Mouse (Mus musculus): ENCODE measurements at regions not wholly inside any gene's neighbourhood (a gene's known extent, or its start where the extent isn't known, plus 50 kb on each side); places are given as distances from the start of the nearest gene placed in this dataset.

GRCm38 (mm10) chr4:50291397-50291945, 445.9 kb upstream of the Grin3a start:
- DNase-seq (ENCODE audit: low read depth, low spot score), result no peak
- 31% methylated on average over 3 of the region's 3 CpGs for WGBS

- 82% methylated on average over 2 of the region's 2 CpGs for WGBS
Observed at GRCm38 (mm10) chr4:50286602-50287001, 441.1 kb upstream of the Grin3a start.

GRCm38 (mm10) chr4:50259012-50259601, 413.6 kb upstream of the Grin3a start:
- 33% methylated on average over 2 of the region's 2 CpGs for WGBS
- no peak for DNase-seq (ENCODE audit: low read depth, low spot score)

More at GRCm38 (mm10) chr4:50286602-50287001, 441.1 kb upstream of the Grin3a start:
- no peak for DNase-seq (ENCODE audit: low read depth, low spot score)

GRCm38 (mm10) chr4:50242042-50242441, 396.5 kb upstream of the Grin3a start:
- 57% methylated on average over 1 of the region's 1 CpGs for WGBS
- no peak for DNase-seq (ENCODE audit: low read depth, low spot score)

GRCm38 (mm10) chr4:50240951-50241350, 395.4 kb upstream of the Grin3a start:
- WGBS, result 81% methylated on average over 2 of the region's 2 CpGs

GRCm38 (mm10) chr4:50239386-50239785, 393.8 kb upstream of the Grin3a start:
- DNase-seq (ENCODE audit: low read depth, low spot score), result no peak
- WGBS, result 87% methylated on average over 2 of the region's 2 CpGs

More at GRCm38 (mm10) chr4:50240951-50241350, 395.4 kb upstream of the Grin3a start:
- no peak for DNase-seq (ENCODE audit: low read depth, low spot score)

- 81% methylated on average over 3 of the region's 3 CpGs for WGBS
- DNase-seq (ENCODE audit: low read depth, low spot score), result no peak
Observed at GRCm38 (mm10) chr4:50235476-50235875, 389.9 kb upstream of the Grin3a start.

- 46% methylated on average over 3 of the region's 3 CpGs for WGBS
- no peak for DNase-seq (ENCODE audit: low read depth, low spot score)
Observed at GRCm38 (mm10) chr4:50203348-50203747, 357.8 kb upstream of the Grin3a start.

GRCm38 (mm10) chr4:50177196-50177595, 331.7 kb upstream of the Grin3a start:
- no peak for DNase-seq (ENCODE audit: low read depth, low spot score)

- WGBS, result 84% methylated on average over 2 of the region's 2 CpGs
- no peak for DNase-seq (ENCODE audit: low read depth, low spot score)
Observed at GRCm38 (mm10) chr4:50176656-50177055, 331.1 kb upstream of the Grin3a start.

GRCm38 (mm10) chr4:50160893-50161292, 315.3 kb upstream of the Grin3a start:
- DNase-seq (ENCODE audit: low read depth, low spot score), result no peak
- 52% methylated on average over 2 of the region's 2 CpGs for whole genome bisulfite sequencing

- DNase-seq (ENCODE audit: low read depth, low spot score), result no peak
Observed at GRCm38 (mm10) chr4:50145926-50146325, 300.4 kb upstream of the Grin3a start.

- DNase-seq (ENCODE audit: low read depth, low spot score), result no peak
- 36% methylated on average over 1 of the region's 1 CpGs for WGBS
Observed at GRCm38 (mm10) chr4:50130262-50130661, 284.7 kb upstream of the Grin3a start.

GRCm38 (mm10) chr4:50106557-50106956, 261.0 kb upstream of the Grin3a start:
- whole genome bisulfite sequencing, result 27% methylated on average over 1 of the region's 1 CpGs
- no peak for DNase-seq (ENCODE audit: low read depth, low spot score)

- DNase-seq (ENCODE audit: low read depth, low spot score), result no peak
Observed at GRCm38 (mm10) chr4:50087860-50088259, 242.3 kb upstream of the Grin3a start.

- DNase-seq (ENCODE audit: low read depth, low spot score), result no peak
- WGBS, result 67% methylated on average over 2 of the region's 2 CpGs
Observed at GRCm38 (mm10) chr4:50086676-50087075, 241.1 kb upstream of the Grin3a start.

- no peak for DNase-seq (ENCODE audit: low read depth, low spot score)
- WGBS, result 46% methylated on average over 2 of the region's 2 CpGs
Observed at GRCm38 (mm10) chr4:50055519-50055918, 210.0 kb upstream of the Grin3a start.

- no peak for DNase-seq (ENCODE audit: low read depth, low spot score)
Observed at GRCm38 (mm10) chr4:50041476-50041875, 195.9 kb upstream of the Grin3a start.

- WGBS, result 44% methylated on average over 6 of the region's 6 CpGs
Observed at GRCm38 (mm10) chr4:50036079-50036478, 190.5 kb upstream of the Grin3a start.

GRCm38 (mm10) chr4:50025356-50025755, 179.8 kb upstream of the Grin3a start:
- WGBS, result 63% methylated on average over 6 of the region's 6 CpGs
- DNase-seq (ENCODE audit: low read depth, low spot score), result no peak

More at GRCm38 (mm10) chr4:50036079-50036478, 190.5 kb upstream of the Grin3a start:
- DNase-seq (ENCODE audit: low read depth, low spot score), result peak; percentile 18

All from large intestine, adult 2 months (tissue).